Mouse (Mus musculus) testis, postnatal 10 days (tissue): ENCODE data around the gene Dhx32.

ENCODE experiments used
- DNase-seq: peaks from one replicate; pipeline ENCODE4 v3.0.0; 2021; ENCODE audit warnings: low spot score

Gene Dhx32

DNA sequence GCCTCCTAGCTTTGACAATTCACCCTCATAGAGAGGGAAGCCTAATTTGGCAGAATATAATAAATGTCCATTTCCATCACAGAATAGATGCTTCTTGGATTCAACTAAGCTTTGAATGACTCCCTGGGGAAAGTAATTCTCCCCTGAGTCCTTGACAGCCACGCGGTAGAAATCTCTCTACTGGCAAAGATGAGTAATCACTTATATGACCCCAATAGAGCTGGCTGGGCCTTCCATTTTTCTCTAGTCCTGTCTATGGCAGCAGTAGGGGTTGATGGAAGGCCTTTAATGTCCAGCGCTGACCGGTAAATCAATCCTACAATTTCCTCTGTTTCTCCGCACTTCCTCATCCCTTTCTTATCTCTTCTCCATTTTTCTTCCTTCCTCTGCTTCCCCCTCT is 7.3 kb downstream of the Dhx32 start:
- no peak for DNase-seq

DNA sequence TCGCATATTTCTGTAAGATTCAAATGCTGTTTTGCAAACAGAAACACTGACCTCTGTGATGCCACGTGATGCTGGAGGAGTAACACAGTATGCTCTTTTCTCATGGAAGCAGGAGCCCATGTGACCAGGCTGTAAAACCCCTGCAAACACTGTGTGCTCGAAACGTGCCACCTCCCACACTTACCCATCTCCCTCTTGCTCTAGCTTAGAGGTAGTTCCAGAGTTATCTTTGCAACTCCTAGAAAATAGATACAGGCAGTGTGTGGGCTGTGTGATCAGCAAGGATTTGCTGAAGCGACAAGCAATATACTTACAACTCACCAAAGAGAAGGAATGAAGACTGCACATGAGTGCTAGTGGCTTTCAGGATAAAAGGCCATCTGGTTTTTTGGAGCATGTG is 14.0 kb downstream of the Dhx32 start:
- no peak for DNase-seq

DNA sequence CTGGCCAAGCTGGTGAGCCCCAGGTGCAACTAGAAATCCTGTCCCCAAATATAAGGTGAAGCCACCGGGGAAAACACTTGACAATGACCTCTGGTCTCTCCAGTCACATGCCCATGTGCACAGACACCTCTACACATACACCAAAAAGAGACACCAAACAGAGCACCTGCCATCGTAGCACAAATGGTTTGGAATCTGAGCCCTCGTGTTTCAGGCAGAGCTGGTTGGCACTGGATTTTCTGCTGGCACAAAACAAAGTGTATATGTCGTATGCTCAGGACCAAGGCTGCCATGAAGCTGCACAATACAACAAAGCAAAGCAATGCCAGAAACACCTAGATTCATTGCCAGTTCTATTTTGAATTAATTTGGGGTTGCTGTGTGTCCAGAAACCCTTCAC is 14.5 kb downstream of the Dhx32 start:
- no peak for DNase-seq

DNA sequence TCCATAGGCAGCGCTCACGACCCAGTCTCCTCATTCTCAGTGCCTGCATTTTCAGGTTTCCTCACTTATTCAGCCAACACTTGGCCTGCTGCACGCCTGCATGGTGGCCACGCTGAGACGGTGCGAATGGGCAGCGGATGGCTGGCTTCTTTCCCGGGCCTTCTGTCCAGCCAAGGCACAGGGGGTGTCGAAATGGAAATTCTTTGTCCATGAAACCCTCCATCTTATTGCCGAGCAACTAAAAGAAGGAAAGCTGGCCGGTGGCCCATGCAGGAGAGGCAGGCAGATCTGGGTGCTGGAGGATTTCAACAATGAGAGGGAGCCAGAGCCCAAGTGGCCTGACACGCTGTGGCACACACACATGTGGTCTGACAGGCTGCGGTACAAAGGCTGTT is 16.7 kb downstream of the Dhx32 start:
- peak; percentile 68 for DNase-seq

DNA sequence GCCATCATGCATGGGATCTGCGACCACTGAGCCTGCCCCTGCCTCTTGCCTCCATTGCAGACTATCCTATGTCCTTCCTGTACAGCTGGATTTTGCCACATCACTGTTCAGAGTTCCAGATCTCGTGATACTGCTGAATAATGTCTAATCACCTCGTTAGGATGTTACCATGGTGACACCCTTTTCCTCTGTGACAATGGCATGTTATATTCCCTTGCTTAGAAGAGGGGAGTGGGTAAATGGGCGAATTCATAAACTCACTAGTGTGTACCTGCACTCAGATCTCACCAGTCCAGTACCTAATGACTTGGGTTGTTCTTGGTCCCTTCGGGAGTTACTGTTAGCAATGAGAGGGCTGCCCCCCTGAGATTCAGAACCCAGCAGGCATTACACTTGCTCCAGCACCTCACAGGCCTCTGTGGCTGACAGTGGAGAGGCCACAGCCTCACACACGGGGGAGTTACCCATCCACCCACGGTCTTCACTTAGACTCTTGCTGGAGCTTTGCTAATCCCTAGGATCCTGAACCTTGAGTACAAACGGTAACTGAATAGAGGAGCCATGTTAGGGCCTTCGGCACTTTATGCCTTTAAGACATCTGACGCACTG is 17.2 kb downstream of the Dhx32 start:
- no peak for DNase-seq

DNA sequence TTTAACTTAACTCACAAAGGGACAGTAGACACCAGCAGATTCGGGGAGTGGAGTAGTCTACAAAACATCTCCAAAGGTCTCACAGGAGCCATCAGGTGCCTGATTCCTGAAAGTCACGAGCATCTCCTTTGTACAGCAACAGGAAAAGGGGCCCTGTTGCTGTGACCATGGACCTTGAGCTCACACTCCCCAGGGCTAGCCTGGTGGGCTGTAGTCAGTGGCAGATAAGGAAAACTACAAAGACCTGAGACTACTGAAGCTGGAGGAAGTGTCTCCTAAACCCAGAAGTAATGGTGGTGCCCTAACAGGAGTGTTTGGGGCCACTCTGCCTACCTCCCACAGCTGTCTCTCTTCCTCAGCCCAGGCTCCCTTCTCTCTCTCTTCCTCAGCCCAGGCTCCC is 18.1 kb downstream of the Dhx32 start:
- no peak for DNase-seq

DNA sequence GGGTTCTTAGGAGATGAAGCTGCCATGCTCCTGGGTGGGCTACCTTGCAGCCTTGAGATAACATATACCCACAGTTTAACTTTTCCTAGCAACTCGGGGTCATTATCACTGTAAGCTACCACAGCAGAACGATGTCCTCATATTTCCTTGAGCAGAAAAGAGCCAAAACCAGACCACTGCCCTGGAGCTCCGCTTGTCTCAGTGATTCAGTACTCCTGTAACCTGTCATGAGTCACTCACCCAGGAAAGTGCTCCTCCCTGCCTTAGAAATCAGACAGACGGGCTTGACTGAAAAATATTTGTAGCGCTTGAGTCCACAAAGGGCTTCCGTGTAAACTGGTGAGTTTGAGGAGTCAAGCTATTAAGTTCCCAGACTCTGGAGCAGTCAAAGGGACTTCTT is 19.8 kb downstream of the Dhx32 start:
- no peak for DNase-seq

DNA sequence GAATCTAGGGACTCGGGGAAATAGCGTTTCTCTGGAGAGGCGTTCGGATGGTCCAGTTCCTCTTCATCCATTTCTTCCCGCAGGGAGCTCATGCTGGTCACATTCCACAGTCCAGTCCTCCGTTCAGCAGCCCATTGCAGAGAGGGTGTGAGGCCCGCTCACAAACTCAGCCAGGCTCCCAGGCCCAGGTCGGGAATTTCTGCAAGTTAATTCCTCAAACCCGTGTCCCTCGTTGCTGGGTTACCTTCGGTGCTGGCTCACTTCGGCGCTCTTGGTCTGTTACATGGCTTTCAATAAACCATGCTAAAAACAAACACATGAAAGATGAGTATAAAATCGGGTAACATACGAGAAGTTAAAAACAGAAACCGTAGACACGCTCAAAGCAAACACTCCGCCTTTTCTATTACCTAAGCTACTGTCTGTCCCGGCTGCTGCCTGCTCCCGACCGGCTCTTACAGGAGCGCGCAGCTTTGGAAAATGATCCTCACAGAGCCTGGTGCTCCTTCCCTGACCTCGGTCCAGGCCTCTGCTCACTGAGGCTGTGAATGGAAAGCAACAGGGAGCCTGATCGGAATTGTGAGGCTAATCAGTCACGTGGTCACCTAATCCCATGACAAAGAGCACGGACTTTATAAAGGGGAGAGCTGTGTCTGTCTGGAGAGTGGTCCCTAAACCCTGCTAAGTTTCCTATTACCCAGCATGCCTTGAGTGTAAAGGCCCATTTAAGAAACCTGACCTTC is 22.7 kb downstream of the Dhx32 start:
- DNase-seq, result no peak

DNA sequence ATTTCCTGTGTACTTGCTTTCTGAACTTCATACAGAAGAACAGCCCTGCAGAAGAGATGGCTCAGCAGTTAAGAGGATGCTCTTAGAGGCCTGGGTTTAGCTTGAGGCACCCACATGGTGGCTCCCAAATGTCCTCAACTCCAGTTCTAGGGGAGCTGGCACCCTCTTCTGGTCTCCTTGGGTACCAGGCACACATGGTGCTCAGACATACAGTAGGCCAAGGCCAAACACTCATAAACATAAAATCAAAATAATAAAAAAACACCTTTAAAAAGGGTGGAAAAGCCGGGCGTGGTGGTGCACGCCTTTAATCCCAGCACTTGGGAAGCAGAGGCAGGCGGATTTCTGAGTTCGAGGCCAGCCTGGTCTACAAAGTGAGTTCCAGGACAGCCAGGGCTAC is 23.8 kb downstream of the Dhx32 start:
- DNase-seq, result no peak

DNA sequence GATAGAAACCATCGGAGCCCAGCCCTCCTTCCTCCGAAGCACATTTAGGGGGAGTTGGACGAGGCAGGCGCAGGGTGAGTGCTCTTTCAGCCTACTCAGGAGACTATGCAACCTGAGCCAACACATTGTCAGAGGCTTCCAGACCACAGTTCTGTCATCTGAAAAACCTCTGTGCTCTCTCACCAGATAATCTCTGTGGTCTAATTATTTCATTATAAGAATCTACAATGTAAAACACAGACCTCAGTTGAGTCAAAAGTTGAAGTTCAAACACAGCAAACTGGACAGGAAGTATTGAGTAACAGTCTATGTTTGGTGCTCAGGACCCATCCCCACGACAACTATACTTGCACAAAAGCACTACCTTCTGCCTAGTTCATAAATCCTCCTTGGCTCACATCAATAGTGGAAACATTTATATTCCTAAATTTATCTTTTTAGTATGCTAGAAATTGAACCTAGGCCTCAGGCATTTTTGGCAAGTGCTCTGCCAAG is 24.5 kb downstream of the Dhx32 start:
- DNase-seq, result no peak

DNA sequence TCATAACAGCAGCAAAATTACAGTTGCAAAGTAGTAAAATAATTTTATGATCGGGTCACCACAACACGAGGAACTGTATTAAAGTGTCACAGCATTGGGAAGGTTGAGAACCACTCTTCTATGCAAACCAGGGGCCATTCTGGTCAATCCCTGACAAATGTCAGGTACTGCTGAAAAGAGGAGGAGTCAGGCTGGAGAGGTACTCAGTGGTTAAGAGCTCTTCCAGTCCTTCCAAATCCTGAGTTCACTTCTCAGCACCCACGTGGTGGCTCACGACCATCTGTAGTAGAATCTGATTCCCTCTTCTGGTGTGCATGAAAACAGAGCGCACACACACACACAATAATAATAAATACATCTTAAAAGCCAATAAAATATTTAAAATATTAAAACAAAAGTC is 31.4 kb downstream of the Dhx32 start:
- no peak for DNase-seq

DNA sequence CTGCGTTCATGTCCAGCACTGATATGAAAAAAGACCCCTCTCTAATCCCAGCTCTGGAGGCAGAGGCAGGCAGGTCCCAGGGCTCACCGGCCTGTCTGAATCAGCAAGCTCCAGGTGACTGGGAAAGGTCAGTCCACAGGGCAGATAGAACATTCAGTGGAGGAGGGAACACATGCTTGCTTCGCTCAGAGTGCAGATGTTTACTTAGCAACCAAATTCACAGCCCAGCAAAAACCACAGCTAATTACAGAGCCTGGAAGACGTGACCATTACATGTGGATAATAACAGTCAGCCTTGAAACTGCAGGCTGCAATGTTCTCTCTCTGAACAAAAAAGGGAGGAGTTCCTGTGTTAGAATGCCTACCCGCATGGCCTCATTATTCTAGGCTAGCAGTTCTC is 31.9 kb downstream of the Dhx32 start:
- no peak for DNase-seq

DNA sequence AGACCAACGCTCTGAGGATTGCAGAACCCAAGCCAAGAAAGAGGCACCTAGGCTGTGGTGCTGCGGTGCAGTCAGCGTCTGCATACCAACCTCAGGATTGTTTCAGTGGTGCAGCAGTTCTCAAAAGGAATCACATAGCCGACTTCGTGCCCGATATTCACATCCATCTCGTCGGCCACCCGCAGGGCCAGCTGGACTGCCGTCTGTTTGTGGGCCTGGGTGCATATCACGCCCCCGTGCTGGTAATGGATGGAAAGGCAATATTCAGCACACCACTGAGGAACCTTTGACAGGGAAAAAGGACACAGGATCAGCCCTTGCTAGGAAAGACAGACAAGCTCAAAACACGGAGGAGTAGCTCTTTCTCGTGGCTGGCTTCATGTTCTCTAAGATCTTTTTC is 33.8 kb downstream of the Dhx32 start:
- DNase-seq, result no peak

DNA sequence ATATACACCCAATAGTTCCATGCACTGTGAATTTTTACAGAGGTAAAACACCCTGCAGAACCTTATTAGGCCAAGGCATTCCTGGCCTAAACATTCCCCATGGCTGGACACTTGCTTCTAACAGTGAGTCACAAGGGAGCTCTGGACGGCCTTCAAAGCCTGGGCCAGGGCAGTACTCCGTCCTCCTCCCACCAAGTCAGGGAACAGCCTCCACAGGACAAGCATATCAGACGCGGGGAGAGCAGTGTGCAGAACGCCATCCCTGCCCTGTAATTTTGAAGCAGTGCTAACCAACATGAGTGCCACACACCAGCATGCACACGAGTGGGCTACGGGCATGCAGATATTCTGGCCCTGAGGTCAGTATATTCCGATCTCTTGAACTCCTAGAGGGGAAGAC is 35.2 kb downstream of the Dhx32 start:
- no peak for DNase-seq

DNA sequence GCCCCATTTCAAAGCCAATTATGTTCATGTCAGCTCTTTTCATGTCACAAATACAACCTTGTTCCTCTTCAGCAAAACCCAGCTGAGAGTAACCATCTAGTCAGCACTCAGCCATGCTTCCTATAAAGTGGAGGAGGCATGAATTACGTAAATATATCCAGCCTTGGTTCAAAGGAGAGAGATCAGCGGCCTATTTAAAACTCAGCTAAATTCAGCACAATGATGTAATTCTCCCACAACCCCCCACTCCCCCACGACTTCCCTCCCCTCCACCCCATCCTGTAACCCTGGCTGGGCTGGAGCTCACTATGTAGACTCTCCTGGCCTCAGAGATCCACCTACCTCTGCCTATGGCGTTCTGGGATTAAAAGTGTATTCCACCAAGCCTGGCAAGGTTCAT is 37.8 kb downstream of the Dhx32 start:
- no peak for DNase-seq

DNA sequence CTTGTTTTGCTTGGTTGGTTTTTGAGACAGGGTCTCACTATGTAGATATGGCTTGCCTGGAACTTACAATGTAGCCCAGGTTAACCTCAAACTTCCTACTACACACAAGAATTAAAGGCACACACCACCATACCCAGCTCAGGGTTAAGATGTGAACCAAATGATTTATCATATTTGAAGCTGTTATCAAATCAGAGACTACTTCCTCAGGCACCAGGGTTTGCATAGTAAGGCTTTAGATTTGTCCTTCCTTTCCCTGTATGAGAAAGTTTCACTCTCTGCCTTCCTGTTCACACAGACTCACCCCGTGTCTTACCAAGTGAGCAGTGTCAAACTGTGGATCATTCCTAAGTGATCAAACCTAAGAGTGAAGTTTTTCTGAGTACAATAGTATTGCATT is 38.3 kb downstream of the Dhx32 start:
- DNase-seq, result no peak

DNA sequence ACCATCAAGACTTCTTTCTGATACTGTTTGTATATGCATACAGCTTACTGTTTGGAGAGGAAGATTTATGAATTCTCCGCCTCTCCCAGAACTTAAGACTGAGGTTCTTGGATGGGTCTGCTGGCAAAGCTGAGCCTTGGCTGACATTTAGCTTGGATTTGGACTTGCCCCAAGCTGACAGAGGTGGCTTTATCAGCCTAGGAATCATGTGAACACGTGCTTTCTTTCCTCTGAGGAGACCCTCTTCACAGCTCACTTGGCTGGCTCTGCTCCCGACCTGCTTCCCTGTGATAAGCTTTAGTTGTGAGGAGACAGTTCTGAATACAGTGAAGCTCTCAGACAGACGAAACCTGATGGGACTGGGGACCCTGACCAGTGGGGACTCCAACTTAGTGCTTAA is 38.9 kb downstream of the Dhx32 start:
- DNase-seq, result no peak

DNA sequence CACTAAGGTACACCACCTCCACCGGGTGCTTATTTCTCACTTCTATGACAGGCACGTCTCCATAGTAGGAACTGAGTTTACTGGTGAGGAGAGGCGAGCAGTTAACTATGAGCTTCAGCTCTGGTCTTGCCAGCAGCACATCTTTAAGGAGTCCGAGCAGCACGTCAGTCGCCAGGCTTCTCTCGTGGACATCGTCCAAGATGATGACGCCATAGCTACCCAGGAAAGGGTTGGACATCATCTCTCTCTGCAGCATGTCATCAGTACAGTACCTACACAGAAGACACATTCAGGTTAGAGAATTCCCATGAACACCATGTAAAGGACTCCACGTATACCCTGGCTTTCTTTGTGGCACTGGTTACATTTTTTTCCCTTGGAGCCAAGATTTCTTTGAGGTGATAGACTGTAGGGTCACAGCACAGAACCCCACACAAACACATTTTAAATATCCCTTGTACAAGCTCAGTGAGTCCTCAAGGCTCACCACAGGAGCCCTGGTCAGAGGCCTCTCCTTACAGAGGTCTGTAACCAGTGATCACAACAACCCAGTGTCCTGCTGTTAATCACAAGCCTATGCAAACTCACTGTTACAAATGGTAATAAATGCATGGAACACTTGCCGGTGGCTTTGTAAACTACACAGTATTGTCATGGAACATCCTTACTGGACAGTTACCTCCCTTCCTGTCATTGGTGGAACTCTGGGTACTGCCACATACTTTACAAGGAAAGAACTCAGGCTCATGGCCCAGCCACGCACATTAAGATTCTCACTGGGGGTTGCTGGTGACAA is 39.8 kb downstream of the Dhx32 start:
- DNase-seq, result no peak

DNA sequence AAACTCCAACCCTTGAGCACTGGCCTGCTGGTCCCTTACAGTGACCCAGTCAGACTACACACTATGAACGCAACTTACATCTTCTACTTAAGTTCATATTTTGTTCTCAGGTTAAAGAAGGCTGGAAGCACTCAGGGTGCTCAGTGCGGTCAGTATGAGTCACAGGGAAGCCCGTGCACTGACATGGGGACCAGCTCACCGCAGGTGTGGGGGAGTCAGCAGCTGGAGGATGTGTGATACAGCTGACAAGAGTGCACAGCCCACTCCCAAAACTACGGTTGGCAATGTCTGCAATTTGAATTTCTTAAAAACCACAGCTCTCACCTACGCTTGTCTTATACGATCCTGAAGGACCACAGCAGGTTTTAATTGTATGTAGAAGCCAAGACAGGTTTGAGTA is 42.0 kb downstream of the Dhx32 start:
- DNase-seq, result no peak

DNA sequence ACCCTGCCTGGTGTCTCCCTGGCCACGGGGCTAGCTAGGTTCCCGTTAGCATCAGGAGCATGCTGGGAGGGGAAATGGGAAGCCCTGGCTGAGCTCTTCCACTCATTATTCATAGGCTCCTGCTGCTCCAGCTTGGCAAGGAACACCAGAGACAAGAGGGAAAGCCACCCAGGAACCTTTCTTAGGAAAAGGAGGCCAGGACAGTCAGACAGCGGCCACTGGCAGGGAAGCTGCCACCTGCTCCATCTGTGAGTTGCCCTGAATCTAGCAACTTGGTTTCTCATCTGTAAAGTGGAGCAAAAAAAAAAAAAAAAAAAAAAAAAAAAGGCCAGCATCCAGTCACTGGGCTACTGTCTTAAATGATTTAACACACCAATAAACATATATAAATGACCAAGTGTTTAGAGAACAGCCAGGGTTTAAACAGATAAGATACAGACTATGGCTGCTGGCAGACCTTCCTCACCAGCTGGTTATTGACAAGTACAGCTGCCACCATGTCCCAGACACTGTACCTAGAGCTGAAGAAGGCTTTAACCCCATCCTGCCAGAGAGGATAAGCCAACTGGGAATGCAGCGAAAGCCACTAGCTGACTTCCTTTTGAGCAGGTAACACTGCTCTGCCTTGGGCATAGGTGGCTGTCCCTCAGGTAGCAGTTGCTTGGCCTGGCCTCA is 50.4 kb downstream of the Dhx32 start:
- no peak for DNase-seq

DNA sequence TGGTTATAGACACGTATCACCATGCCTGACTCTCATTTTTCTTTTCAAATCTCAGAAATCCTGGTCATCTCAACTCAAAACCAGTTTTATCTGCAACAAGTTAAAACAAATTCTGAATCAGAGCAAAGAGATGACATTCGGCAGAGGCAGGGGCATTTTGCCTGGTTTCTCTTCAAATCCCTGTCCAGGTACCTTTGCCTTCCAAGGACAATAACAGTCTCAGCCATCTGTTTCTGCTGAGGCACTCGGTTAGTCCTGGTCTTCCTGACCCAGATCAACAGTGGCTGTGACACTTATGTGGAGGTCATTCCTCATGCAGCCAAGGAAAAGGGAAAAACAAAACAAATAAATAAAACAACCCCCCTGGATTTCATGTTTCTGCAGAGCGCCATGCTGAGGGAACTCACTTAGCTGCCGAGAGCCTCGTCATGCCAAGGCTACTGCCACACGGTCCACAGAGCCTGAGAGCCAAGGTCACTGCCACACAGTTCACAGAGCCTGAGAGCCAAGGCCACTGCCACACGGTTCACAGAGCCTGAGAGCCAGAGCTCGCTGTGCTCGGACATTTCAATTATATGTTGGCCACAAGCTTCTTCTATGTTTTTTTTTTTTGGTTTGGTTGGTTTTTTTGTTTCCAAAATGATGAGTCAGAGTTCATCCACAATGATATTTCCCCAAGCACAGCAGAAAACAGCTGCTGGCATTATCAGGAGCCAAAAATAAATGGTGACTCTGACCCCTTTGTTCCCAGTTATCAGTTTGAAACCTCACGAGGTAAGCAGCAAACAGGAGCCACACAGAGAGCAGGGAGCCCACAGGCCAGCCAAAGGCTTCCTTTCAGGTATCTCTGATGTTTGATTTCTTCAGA is 52.0 kb downstream of the Dhx32 start:
- DNase-seq, result no peak

DNA sequence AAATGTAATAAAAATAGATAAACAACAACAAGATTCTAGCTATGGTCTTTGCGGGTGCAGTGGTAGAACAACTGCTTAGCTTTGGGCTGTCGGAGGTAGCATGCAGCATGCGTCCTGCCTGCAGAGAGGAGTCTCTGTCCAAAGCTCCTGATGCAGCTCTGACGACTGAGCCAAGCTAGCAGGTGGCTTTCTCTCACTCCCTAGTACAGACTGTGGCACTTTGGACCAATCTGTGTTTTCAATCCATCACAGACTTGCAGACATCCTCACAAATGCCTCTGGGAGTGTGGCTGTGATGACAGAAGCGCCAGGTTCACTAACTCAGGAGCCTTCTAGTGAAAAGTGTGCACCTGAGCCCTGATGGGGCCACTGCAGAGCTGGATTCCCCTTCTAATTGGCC is 53.2 kb downstream of the Dhx32 start:
- DNase-seq, result no peak
